Mouse (Mus musculus) kidney, postnatal 0 days (tissue): ENCODE measurements around the gene Ap2m1. TPM values are rescaled to one million over a fixed set of nuclear protein-coding genes. Genes with fewer than 3 reads are reported as not detected.
A peak's percentile ranks its signal among the peaks of the same experiment; 100 is the strongest.

Experiments used
- ATAC-seq: fragments of 200-750 bp; cut with Nextera tagmentation; replicated peaks from 2 replicates; pipeline ENCODE4 v1.8.0; 2017; ENCODE audit warnings: low read depth, moderate number of reproducible peaks, moderate TSS enrichment, moderate library complexity; ENCODE audit not compliant: low FRiP score
- DNase-seq: peaks from one replicate; pipeline ENCODE4 v3.0.0-alpha.2; 2016; ENCODE audit warnings: low spot score
- H3K27ac ChIP-seq: fragments of 300-500 bp; sonication (generic); 2 replicates; pipeline ENCODE4 v1.5.1; 2014; ENCODE audit warnings: mild to moderate bottlenecking
- H3K27me3 ChIP-seq: fragments of 300-500 bp; sonication (generic); 2 replicates; pipeline ENCODE4 v1.6.1; 2014; ENCODE audit warnings: low read length, mixed read lengths; ENCODE audit not compliant: insufficient read depth
- H3K36me3 ChIP-seq: fragments of 300-500 bp; sonication (generic); 2 replicates; pipeline ENCODE4 v1.6.1; 2014; ENCODE audit warnings: low read length, mixed read lengths; ENCODE audit not compliant: insufficient read depth
- H3K4me1 ChIP-seq: fragments of 300-500 bp; sonication (generic); replicated peaks from 2 replicates; pipeline ENCODE4 v1.6.1; 2014; ENCODE audit warnings: antibody characterized with exemption, low read length, mixed read lengths; ENCODE audit not compliant: insufficient read depth
- H3K4me2 ChIP-seq: fragments of 300-500 bp; sonication (generic); 2 replicates; pipeline ENCODE4 v1.6.1; 2014; ENCODE audit warnings: mild to moderate bottlenecking, low read length, moderate library complexity, mixed read lengths
- H3K4me3 ChIP-seq: fragments of 300-500 bp; sonication (generic); replicated peaks from 2 replicates; pipeline ENCODE4 v1.5.1; 2014; ENCODE audit warnings: low read depth, low read length
- H3K9ac ChIP-seq: fragments of 300-500 bp; sonication (generic); 2 replicates; pipeline ENCODE4 v1.6.1; 2014; ENCODE audit warnings: low read depth, low read length
- H3K9me3 ChIP-seq: fragments of 300-500 bp; sonication (generic); replicated peaks from 2 replicates; pipeline ENCODE4 v1.6.1; 2016; ENCODE audit warnings: low read length, inconsistent platforms, mixed read lengths
- CTCF ChIP-seq: IDR thresholded peaks from 2 replicates; pipeline ENCODE4 v1.5.1; 2016; ENCODE audit warnings: antibody characterized with exemption, low read depth, mild to moderate bottlenecking, moderate library complexity
- WGBS: fragments of 180-500 bp; shearing (Covaris S2); extraction: QIAGEN DNeasy Blood & Tissue Kit; methylation state at CpG from one replicate; pipeline ENCODE4 v1.1.7; 2014; 5-methylcytosine and 5-hydroxymethylcytosine counted together
- polyA plus RNA-seq: library from polyadenylated mRNA; unstranded; fragments of >200 nt; fragmentation: Nextera tagmentation; extraction: Ambion mirVana; gene quantifications from 2 replicates; pipeline ENCODE4 v1.2.1, GENCODE M21; 2015

The Ap2m1 gene
- polyA plus RNA-seq, 1 experiment from 2014 or later: 605 TPM

DNA sequence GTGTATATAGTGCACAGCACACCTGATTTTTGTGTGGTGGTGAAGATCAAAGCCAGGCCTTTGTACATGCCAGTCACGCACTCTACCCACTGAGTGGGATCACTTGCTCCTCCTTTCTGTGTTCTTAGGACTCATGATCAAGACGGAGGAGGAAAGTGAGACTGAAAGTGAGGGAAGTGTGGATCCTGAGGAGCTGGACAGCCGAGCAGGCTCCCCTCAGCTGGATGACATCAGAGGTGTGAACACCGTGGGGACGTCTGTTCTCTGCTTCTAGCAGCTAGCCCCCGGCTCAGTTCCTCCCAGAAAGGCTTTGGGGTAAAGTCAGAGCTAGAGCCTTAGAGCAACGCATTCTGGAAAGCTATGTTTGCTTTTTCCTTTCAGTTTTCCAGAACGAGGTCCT, 29.3 kb upstream of the Ap2m1 start:
- Histone ChIP-seq H3K27ac (no peak overlapping the region), H3K4me1 (no peaks in the 10 kb centered on the region), H3K36me3 (peaks cover 93% of the 10 kb centered on the region), H3K4me2 (no peak overlapping the region), H3K4me3 (no peak overlapping the region), H3K9me3 (no peaks in the 10 kb centered on the region), H3K27me3 (no peaks in the 10 kb centered on the region), H3K9ac (no peak overlapping the region)
- TF ChIP-seq CTCF: no peak
- ATAC-seq (no peak), DNase-seq (no peak)
- WGBS: 85% methylated on average over 8 of the region's 8 CpGs

DNA sequence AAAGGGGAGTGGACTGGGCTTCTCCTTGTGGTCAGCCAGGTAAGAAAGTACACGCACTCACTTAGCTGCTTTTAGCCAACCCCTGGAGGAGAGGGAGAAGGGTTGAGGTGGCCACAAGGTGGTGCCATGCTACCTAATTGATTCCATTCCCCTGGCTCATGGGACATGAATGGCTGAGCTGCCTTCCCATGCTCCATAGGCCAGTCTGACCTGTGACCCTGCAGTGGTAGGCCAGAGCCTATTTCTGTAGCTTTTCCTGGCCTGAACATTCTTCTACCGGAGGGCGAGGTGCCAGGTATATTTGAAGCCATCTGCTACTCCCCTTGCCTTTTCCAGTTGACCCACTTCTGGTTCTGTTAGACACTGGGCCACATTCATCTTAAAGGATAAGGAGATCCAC, 25.9 kb upstream of the Ap2m1 start:
- DNase-seq (peak; percentile 65), ATAC-seq (peak; percentile 82)
- Histone ChIP-seq H3K9me3 (no peaks in the 10 kb centered on the region), H3K27ac (no peak overlapping the region), H3K36me3 (peaks cover 66% of the 10 kb centered on the region), H3K4me1 (no peaks in the 10 kb centered on the region), H3K9ac (no peak overlapping the region), H3K27me3 (no peaks in the 10 kb centered on the region), H3K4me2 (no peak overlapping the region), H3K4me3 (no peak overlapping the region)
- peak; percentile 70 for TF ChIP-seq CTCF
- WGBS: 78% methylated on average over 3 of the region's 3 CpGs

DNA sequence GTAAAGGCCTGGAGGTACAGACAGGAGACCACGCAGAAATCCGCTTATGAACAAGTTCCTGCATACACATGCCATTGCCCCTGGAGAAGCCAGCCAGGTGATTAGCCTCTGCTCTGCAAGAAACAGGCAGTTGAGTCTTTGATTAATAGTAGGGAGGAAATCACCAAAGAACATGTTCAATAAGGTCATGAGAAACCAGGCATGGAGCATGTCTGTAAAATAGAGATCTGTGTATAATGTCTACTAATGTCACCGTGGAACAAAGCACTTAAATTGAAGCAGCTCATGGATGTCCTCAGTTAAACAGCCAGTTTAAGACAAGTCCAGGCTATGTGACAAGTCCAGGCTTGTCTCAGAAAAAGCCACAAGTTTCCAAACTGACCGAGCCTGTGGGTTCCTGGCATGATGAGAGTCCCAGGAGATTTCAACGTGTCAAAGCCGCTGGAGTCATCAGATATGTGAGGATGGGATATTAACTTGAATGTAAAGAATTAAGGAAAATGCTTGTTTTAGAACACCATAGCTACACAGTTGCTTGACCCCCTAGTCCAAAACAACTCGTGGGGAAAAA, 23.9 kb upstream of the Ap2m1 start:
- Histone ChIP-seq H3K27ac (no peak overlapping the region), H3K36me3 (peaks cover 48% of the 10 kb centered on the region), H3K4me3 (no peak overlapping the region), H3K4me1 (no peaks in the 10 kb centered on the region), H3K9me3 (no peaks in the 10 kb centered on the region), H3K4me2 (no peak overlapping the region), H3K27me3 (no peaks in the 10 kb centered on the region), H3K9ac (no peak overlapping the region)
- DNase-seq (no peak), ATAC-seq (no peak)
- no peak for TF ChIP-seq CTCF
- 88% methylated on average over 7 of the region's 7 CpGs for WGBS

DNA sequence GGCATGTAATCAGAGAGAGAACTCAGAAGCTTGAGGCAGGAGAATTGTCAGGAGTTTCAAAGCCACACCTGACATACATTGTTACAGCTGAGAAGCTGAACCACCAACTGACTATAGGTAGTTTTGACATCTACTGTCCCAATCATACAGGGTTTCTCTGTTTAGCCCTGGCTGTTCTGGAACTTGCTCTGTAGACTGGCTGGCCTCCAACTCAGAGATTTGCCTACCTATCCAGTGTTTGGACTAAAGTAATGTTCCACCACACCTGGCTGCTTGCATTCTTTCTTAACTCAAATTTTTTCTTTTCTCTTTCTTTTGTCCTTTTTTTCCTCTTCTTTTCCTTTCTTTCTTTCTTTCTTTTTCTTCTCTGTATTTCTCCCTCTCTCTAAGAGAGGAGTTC, 19.2 kb upstream of the Ap2m1 start:
- Histone ChIP-seq H3K9ac (peak overlapping the region; percentile 97), H3K36me3 (0 out of 2 replicates have a peak, but pooled peaks cover 10% of the 10 kb centered on the region), H3K4me3 (peak overlapping the region; percentile 93), H3K4me2 (peak overlapping the region; percentile 53), H3K9me3 (no peaks in the 10 kb centered on the region), H3K4me1 (peaks cover 7% of the 10 kb centered on the region; the same call in 1 of the 2 replicates), H3K27me3 (no peaks in the 10 kb centered on the region), H3K27ac (peak overlapping the region; percentile 96; the same call in 1 of the 2 replicates)
- no peak for DNase-seq
- TF ChIP-seq CTCF: no peak
- no peak for ATAC-seq

DNA sequence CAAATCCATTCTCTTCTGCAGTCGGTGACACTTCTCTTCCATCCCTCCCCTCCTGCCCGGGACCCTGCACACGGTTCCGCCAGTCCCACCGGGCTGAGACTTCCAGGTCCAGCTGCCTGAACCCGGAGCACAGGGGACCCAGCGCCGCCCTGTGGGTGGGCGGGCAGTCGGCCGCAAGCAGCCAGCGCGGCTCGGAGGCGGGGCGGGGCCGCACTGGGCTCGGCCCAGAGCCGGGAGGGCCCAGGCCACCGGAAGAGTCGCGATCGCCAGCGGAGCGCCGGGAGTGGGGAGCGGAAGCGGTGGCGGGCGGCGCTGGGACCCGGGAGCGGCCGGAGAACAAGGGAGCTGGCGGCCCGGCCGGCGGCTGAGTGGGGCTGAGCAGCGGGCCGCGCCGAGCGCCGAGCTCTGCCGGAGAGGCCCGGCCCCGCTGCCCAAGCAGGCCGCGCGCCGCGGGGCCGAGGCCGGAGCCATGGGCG, 18.5 kb upstream of the Ap2m1 start, which contains the start of gene Dvl3:
Dvl3 (plus strand) TSS at position 257 of the 476 bp plus-strand sequence.
- ATAC-seq: peak; percentile 97
- WGBS: 1% methylated on average over 53 of the region's 55 CpGs
- peak within 1 kb of the TSS; percentile 97 for H3K9ac ChIP-seq
- H3K4me1 ChIP-seq: peaks cover 7% of the 10 kb centered on the region; the same call in 1 of the 2 replicates
- peak; percentile 97 for DNase-seq
- peak within 1 kb of the TSS; percentile 53 for H3K4me2 ChIP-seq
- peak within 1 kb of the TSS; percentile 96 for H3K27ac ChIP-seq
- peak within 1 kb of the TSS; percentile 93 for H3K4me3 ChIP-seq
- peak; percentile 61 for TF ChIP-seq CTCF
- 0 out of 2 replicates have a peak, but pooled peaks cover 5% of the 10 kb centered on the region for H3K36me3 ChIP-seq
- no peaks in the 10 kb centered on the region for H3K27me3 ChIP-seq
- H3K9me3 ChIP-seq: no peaks in the 10 kb centered on the region

DNA sequence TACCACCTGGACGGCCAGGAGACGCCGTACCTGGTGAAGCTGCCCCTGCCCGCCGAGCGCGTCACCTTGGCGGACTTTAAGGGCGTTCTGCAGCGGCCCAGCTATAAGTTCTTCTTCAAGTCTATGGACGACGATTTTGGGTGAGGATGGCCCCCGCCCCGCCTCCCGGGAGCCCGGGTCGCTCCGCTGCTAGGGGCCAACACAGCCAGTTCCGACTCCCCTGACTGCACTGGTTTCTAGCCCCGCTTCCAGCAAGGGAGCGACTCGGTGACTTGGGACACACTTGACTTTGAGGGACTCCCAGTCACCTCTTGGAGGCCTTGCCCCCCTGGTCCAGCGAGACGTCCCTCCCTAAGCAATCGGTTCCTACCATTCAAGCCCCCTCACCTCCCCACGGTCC, 18.1 kb upstream of the Ap2m1 start:
- WGBS: 0% methylated on average over 26 of the region's 26 CpGs
- 0 out of 2 replicates have a peak, but pooled peaks cover 5% of the 10 kb centered on the region for H3K36me3 ChIP-seq
- peak overlapping the region; percentile 53 for H3K4me2 ChIP-seq
- H3K9ac ChIP-seq: peak overlapping the region; percentile 97
- no peaks in the 10 kb centered on the region for H3K27me3 ChIP-seq
- peaks cover 7% of the 10 kb centered on the region; the same call in 1 of the 2 replicates for H3K4me1 ChIP-seq
- peak overlapping the region; percentile 93 for H3K4me3 ChIP-seq
- ATAC-seq (peak; percentile 31), DNase-seq (peak; percentile 31)
- no peaks in the 10 kb centered on the region for H3K9me3 ChIP-seq
- TF ChIP-seq CTCF: no peak
- H3K27ac ChIP-seq: peak overlapping the region; percentile 96
